Mouse (Mus musculus): Measurements from ENCODE around the gene AU022252.
"Not testable (repeated sequence)": the region's sequence is repeated elsewhere in the genome, so short reads cannot be mapped to it uniquely, and the experiment has no call there.

Gene AU022252

DNA sequence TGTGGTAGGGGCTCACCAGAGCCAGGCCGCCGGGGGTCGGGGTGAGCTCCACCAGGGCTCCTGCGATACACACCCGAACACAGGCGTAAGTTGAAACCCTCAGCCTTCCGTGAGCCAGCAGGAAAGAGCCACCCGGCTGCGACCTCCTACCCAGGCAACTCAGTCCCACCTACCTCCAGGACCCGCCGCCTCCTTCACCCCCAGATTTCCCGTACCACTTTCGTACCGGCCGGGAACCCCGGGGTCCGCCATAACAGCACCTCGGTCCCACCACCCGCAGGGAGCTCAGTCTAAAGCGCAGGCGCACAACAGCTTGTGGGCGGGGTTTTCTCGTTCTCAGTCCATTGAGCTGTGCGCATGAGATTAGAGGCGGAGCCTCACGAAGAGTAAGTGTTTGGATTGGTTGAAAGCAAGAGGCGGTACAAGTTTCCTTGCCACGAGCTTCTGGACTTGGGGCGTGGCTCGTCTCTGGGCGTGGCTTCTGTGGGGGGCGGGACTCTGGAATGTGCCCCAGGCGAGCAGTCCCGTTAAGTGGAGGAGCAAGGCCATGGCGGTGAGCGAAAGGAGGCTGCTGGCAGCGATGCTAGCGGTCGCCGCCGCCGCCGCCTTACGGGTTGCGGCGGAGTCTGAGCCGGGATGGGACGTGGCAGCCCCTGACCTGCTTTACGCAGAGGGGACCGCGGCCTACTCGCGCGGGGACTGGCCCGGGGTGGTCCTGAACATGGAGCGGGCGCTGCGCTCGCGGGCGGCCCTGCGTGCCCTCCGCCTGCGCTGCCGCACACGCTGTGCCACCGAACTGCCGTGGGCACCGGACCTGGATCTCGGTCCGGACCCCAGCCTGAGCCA is at the start of gene AU022252, which contains the start of gene P3h1:
Gene AU022252, minus strand, starts transcription at position 303 of the 846 bp plus-strand sequence.
Gene P3h1, plus strand, starts transcription at position 506 of the 846 bp plus-strand sequence.
- DNase-seq (ENCODE audit: low spot score), result peak; percentile 94

DNA sequence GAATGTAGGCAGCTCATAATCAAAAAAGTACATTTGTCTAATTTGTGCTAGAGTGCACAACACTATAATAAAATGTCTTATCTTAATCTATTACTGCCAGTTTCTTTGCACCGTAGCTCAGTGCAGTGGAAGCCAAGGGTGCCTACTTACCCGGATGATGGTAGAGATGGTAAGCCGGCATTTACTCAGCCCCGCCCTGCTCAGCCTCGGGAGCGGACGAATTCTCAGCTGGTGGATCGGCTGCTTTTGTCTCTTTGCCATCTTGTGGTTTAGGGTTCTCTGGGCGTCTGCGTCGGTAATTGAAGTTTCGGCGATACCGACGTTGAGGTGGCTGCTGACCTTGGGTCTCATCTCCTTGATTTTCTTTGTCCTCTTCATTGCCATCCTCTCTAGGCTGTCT is 46.3 kb upstream of the AU022252 start:
- DNase-seq (ENCODE audit: low spot score), result not testable (repeated sequence)

DNA sequence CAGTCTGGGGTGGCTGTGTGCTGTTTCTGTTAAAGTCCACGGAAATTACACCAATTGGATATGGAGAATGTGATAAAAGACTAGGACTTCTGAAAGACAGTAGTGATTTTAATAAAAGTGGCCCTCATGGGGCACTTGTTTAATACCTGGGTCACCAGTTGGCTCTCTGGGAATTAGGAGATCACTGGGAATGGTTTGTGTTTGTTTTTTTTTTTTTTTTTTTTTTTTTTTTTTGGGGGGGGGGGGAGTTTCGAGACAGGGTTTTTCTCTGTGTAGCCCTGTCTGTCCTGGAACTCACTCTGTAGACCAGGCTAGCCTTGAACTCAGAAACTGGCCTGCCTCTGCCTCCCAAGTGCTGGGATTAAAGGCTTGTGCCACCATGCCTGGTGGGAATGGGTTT is 43.2 kb upstream of the AU022252 start:
- no peak for DNase-seq (ENCODE audit: low spot score)

DNA sequence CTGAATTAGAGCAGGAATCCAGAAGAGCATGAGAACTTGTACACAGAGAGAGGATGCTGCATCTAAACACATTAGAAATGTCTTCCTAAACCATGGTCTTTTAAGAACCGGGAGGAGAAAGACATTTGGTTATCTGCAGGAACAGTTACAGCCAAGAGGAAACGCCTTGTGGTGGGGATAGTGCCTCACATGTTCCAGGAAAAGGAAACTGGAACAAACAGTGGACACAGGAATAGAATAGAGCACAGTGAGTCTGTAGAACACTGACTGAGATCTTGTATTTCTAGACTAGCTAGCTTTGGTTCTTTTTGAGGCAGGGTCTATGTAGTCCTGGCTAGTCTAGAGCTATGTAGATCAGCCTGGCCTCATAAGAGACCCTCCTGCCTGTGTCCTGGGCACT is 42.7 kb upstream of the AU022252 start:
- DNase-seq (ENCODE audit: low spot score), result no peak

DNA sequence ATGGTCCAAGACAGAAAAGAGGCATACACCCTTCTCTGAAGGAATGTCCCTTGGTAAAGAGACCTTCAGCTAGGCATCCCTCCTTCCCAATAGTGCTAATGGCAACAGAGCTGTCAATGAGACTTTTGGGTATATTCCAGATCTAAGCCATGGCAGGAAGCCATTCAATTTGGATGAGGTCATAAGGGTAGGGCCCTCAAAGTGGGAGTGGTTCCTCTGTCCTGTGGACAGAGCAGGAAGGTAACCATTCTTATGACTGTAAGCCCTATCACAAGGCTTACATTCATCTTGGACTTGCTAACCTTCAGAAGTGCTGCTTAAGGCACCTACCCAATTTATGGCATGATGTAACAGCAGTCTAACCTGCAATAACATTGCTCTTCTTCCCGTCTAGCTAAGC is 42.1 kb upstream of the AU022252 start:
- peak; percentile 47 for DNase-seq (ENCODE audit: low spot score)

DNA sequence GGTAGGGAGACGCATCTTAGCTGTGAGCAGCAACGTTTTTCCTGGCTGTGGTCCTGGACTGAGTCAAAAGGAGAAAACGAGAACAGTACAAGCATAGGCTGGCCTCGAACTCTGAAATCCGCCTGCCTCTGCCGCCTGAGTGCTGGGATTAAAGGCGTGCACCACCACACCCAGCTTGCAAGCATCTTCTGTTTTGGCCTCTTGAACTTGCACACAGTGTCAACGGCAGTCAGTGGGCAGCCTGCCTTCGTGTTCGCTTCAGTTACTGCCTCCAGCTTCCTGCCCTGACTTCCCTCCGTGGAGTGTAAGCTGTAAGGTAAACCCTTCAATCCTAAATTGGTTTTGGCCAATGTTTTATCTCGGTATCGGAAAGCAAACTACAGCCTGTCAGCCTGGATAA is 34.1 kb upstream of the AU022252 start:
- no peak for DNase-seq (ENCODE audit: low spot score)

DNA sequence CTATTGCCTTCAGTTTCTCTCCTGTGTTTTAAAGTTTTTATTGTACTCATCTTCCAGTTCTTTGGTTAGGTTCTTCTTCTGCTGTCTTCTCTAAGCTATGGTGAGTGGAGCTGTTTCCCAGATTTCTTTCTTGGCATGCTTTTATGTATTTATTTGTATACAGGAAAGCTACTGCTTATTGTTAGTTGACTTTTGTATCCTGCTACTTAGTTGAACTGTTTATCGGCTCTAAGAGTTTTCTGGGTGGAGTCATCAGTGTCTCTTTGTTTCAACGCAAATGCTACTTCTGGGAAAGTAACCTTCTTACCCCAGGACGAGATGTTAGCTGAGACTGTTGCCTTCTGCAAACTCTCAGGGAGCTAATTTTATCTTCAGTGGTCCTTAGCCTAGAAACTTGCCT is 30.9 kb upstream of the AU022252 start:
- DNase-seq (ENCODE audit: low spot score), result no peak

DNA sequence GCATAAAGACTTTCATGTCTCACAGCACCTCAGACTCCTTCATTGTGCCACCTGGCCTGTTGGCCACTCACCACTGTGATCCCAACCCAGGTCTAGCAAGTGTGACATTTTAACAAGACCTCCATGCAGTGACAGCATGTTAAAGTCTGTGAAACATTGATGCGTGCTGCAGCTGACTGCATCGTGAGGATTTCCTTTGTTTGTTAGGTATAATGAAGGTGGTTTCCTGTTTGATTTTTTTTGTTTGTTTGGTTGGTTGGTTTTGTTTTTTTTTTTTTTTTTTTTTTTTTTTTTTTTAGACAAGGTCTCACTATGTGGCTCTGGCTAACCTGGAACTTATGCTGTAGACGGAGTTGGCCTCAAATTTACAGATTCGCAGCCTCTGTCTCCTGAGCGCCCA is 30.0 kb upstream of the AU022252 start:
- DNase-seq (ENCODE audit: low spot score), result no peak

DNA sequence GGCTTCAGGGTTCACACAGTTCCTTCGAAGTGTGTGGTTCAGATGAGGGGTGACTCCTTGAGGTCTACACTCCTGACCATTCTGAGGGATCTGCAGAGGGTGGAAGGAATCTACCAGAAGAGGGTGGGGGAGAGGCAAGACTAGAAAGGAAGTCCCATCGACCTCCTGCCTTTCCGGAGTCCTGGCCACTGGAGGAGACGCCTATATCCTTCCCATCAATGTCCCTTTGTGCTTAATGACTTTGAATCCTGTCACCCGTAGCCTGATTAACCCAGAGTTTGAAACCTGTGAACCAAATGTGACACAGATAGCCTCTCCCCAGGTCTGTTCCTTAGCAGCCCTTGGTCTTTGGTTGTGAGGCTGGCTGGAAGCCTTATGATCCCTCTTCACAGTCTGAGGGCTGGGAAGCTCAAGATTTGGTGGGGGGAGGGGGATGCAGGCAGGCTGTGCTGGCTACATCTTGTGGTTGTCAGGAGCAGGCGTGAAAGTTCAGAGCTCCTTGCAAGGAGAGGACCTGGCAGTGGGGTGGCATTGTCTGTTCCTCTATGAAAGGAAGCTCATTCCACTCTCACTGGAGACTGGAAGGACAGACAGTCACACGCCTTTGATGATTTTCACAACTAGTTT is 28.7 kb upstream of the AU022252 start:
- no peak for DNase-seq (ENCODE audit: low spot score)

DNA sequence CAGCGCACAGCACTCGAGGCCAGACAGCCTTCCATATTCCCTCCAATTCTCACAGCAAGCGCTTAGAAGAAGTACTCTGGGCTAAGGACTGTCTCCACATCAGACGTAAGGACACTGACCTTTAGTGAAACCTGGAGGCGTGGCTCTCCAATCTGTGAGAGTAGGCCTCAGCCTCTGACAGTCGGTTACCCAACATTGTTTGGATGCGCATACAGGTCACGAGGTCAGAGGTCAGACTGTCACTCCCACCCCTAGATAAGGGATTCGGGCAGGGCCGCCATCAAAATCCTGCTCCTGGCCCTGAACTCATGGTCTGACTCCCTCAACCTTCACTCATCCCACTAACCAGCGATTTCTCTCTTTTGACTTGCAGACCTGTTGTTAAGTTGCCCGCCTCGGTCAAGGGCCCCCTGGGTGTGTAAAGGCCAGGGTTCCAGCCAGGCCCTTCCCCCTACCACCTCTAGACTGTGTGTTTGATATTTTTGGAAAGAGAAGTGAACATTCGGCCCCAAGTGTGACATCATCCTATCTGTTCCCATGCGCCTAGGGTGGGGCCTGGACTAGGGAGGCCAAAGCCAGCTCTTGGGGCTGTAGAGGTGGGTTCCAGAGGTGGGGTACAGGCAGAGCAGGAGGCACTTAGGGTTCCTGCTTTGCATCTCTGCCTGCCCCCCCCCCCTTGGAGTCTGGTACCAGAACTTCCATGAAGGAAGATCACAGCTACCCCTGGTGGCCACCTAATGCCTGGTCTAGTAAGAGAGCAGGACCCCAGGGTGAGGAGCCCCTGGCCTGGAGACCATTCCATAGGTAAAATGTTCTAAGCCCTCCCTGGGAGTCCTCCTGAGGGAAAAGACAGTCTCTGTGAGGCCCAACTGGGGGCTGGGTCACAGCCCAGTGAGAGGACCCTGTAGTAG is 27.1 kb upstream of the AU022252 start:
- DNase-seq (ENCODE audit: low spot score), result no peak

DNA sequence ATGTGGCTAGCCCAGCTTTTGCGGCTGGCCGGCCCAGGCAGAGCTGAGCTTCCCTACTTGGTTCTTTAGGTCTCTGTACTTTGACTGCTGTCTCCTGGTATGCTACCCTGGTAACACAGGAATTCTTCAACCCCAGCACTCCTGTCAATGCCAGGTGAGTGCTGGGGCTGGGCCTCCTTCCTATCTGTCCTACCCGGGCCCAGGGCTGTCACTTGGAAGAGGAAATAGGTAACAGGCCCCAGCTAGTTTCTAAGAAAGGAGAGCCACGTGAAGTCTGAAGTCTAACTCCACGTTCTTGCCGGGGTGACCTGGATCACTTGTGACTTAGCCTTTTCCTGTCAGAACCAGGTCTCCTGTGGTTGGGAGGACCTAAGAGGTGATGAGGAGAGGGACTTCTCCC is 24.6 kb upstream of the AU022252 start:
- no peak for DNase-seq (ENCODE audit: low spot score)

DNA sequence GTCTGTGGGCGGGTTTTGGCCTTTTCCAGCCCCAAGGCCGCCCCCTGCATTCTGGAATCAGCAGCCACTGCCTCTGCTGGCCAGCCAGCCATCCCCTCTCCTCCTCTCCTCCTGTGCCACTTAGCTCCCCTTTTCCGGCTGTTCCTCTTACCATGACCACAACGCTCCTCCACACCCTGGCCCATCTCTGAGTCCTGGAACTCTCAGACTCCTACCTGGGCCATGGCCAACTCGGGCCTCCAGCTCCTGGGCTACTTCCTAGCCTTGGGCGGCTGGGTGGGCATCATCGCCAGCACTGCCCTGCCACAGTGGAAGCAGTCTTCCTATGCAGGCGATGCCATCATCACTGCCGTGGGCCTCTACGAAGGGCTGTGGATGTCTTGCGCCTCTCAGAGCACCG is 22.8 kb upstream of the AU022252 start, which contains the start of gene Cldn19:
Gene Cldn19, plus strand, starts transcription at position 64 of the 400 bp plus-strand sequence.
- DNase-seq (ENCODE audit: low spot score), result no peak

DNA sequence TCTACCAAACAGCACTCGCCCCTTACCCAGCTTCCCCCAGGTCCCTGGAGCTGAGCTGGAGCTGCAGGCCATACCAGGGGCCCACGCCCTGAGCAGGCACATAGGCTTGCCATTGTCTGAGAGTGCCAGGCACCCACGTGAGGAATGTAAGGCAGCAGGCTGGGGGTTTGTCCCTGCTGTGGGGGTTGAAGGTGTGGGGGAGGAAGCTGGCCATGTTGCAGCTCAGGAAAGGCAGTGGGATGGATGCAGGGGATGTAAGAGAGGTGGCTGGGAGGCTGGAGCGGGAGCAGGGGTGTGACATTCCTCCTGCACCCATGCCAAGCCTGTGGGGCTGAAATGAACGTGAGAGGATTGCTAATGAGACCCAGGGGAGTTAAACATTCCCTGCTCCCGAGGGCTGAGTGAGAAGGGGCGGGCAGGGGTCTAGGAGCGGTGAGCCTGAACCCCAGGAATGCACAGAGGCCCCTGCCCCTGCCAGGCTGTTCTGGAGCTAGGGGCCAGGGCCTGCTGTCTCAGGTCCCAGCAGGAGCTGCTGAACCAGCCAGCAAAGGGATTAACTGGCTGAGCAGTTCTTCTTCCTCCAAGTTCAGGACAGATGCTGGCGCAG is 21.6 kb upstream of the AU022252 start:
- DNase-seq (ENCODE audit: low spot score), result no peak

DNA sequence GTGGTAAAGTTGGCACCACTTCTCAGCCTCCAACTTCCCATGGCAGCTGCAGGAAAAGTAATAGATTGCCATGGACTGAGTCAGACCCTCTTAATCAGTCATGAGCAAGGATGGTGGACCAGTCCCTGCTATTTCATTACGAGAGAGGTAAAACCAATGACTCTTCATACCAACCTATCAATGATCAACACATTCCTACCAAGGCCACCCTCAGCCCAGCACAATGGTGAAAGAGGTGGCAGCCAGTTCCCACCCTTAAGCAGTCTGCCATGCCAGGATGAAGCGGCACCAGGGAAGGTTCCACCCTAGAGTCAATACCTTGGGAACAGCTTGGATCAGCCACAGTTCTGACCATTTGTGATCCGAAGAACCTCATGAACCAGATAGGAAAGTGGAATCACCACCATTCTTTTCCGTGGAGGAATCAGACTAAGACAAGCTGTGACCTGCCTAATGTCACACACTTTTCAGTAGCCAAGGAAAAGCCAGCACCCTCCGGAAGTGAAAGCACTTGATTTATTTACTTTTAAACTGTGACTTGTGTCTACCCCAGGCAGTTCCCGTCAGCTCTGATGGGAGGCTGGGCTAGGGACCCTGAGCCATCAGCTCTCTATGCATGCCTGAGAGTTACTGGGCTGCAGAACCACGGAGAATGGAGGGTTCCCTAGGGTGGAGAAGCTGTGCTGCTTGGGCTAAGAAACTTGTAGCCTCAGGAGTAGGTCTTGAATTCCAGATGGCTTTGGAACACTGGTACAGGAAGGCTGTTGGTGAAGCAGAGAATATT is 19.7 kb upstream of the AU022252 start:
- DNase-seq (ENCODE audit: low spot score), result no peak

DNA sequence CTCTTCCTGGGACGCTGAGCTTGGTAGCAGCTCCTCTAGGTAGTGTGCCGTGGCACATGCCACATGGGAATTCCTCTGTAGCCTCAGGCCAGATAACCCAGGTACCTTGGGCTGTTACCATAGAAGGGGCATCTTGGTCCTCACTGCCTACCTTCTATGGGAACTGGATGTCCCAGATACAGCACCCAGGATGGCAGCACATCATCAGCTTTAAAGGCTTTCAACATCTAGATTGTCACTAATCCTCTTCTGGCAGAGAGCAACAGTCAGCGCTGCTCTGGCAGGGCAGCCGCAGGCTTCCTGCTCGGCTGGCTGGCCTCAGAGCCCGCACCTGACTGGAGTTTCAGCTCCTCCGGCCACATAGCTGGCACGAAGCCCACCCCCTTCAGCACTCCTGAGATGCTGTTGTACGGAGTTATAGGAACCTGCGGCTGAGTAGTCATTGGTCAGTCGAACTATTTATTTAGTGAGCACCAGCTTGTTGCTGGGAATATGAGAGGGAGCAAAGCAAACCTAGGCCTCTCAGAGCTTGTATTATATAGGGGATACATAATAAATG is 16.0 kb upstream of the AU022252 start:
- no peak for DNase-seq (ENCODE audit: low spot score)

DNA sequence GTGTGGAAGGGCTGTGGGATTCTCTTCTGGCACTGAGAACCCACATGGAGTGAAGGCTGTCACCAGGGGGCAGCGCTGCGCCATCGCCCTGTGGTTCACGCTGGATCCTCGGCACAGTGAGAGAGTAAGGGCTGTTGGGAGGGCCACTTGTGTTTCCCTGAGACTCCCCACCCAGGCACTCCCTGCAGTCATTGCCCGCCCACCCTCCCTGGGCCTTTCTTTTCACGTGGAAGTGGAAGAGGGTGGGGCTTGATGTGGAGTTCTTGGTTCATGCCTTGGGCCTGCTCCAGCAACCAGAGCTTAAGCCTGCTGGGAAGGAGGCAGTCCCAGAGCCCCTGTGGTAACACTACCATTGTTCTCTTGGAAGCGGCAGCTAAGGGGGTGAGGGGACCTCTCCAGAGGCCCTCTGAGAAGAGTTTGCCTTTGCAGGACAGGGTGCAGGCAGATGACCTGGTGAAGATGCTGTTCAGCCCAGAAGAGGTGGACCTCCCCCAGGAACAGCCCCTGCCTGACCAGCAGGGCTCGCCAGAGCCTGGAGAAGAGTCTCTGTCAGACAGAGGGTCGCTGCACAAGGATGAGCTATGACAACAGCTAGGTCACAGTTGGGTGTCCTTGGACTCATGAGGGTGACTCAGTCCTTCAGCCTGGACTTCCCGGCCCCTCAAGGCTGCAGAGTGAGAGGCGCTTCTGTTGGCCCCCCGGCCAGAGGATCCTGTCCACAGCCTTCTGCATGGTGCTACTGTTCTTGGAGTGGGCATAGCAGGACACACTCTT is 15.1 kb upstream of the AU022252 start:
- peak; percentile 49 for DNase-seq (ENCODE audit: low spot score)

DNA sequence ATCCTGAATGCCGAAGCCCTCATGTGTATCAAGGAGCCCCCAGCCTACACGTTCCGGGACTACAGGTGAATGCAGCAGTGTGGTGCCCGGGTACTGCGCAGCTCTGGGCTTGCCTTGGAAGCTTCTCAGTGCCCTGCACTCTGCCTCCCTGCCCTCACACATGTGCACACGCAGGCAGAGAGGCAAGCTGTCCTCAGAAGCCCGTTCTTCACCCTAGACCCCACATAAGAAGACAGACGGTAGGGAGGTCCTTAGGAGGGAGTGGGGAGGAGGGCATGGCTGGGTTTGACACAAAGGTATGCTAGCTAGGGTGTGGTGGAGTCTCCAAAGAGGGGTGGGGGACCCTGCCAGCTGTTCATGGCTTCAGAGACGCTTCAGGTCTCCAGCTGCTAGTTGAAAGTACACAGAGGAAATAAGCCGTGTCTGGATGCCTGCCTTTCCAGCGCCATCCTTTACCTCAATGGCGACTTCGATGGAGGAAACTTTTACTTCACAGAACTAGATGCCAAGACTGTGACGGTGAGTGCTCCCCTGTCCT is 14.2 kb upstream of the AU022252 start:
- DNase-seq (ENCODE audit: low spot score), result no peak

DNA sequence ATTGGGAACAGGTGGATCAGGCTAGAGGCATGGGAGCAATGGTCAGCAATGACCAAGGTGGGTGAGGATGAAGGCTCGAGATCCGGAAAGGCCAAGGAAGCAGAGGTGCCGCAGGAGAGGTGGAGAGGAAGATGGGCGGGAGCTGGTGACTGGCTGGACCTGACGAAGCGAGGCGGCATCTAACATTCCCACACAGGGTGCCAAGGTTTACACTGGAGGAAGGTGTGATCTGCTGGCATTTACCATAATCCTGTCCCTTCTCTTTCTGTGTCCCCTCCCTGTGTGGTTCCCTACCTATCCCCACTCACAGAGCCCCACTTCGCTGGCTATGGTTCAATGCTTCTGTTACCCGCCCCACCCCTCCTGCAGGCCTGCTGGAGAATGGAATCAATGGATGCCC is 13.4 kb upstream of the AU022252 start:
- DNase-seq (ENCODE audit: low spot score), result no peak

DNA sequence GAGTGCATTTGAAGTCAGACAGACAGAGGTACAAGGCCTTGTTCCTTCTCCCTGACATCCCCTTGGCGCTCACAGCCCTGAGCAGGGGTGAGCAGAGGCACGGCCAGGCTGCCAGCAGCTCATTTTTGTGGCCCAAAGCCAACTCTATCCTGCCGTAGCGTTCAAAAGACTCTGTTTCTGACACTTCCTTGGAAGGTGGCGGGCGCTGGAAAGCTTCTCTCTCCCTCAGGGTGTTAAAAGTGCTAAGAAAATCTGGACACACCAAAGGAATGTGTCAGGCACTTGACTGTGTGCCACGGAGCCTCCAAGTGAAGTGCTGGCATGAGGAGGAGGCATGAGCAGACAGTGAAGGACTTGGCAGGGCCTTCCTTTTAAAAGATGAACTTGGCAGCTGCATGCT is 13.0 kb upstream of the AU022252 start:
- DNase-seq (ENCODE audit: low spot score), result peak; percentile 14
